Mouse (Mus musculus) lung, postnatal 0 days (tissue): Measurements from ENCODE around the gene Opcml.

Experiments used
- CTCF ChIP-seq: IDR thresholded peaks from 2 replicates; pipeline ENCODE4 v1.5.1; 2016; ENCODE audit warnings: antibody characterized with exemption, mild to moderate bottlenecking
- EP300 ChIP-seq: IDR thresholded peaks from 2 replicates; pipeline ENCODE4 v1.6.1; 2016; ENCODE audit warnings: antibody characterized with exemption, mild to moderate bottlenecking, control low read depth

GRCm38 (mm10) chr9:28870478-28870877 lies 1079.9 kb downstream of the Opcml start:
- no peak for TF ChIP-seq CTCF
- TF ChIP-seq EP300 = no peak
